Mouse (Mus musculus) olfactory bulb, adult 2 months (tissue): ENCODE measurements around the gene Rap1gap2.

Experiments
- CTCF ChIP-seq: fragments of 200-500 bp; IDR thresholded peaks from 2 replicates; pipeline ENCODE4 v1.5.1; 2012; ENCODE audit warnings: low read depth, mild to moderate bottlenecking, low read length, moderate library complexity; ENCODE audit not compliant: insufficient read depth
- POLR2A ChIP-seq: fragments of 200-500 bp; IDR thresholded peaks from 2 replicates; pipeline ENCODE4 v1.6.1; 2012; ENCODE audit warnings: mild to moderate bottlenecking, low read depth, low read length, moderate library complexity; ENCODE audit not compliant: insufficient read depth

- TF ChIP-seq CTCF, result no peak
- TF ChIP-seq POLR2A, result no peak
Observed at GRCm38 (mm10) chr11:74652791-74653191, 42.1 kb upstream of the Rap1gap2 start.
